Mouse (Mus musculus) kidney, adult 2 months (tissue): ENCODE measurements around the gene Akap7.

Experiments
- CTCF ChIP-seq: fragments of 200-500 bp; conservative IDR thresholded peaks from 2 replicates; pipeline ENCODE4 v1.5.1; 2011; ENCODE audit warnings: low read depth, mild to moderate bottlenecking, control low read depth, low read length, moderate library complexity, mixed read lengths; ENCODE audit not compliant: insufficient read depth, insufficient read length
- POLR2A ChIP-seq: fragments of 200-500 bp; IDR thresholded peaks from one replicate; pipeline ENCODE4 v1.6.1; 2011; ENCODE audit warnings: low read depth, low read length, control low read depth

DNA sequence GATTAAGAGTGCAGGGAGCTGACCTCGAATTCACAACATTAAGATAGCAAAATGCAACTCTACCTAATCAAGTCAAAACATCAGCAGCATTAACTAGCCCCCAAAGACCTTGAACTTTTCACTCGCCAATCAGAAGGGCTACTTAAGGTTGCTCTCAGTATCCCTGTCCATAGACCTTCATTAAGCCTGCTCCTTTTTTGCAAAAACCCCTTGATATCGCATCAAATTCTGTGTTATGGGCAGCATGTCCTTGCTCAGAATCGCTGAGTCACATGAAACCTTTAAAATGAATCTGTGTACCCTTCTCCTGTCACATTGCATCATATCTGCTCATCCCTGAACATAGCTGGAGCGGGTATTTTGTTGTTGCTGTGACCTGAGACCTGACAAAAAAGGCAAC lies 149.0 kb downstream of the Akap7 start:
- no peak for TF ChIP-seq CTCF
- TF ChIP-seq POLR2A = no peak
